Mouse (Mus musculus) C2C12 (cell line): ENCODE measurements around the gene Rxrg.

Experiments used
- CTCF ChIP-seq: IDR thresholded peaks from one replicate; pipeline ENCODE4 v1.5.1; 2011; ENCODE audit not compliant: control insufficient read depth, insufficient read depth, insufficient read length
- MAX ChIP-seq: IDR thresholded peaks from one replicate; pipeline ENCODE4 v1.6.1; 2011; ENCODE audit warnings: mild to moderate bottlenecking, control low read depth
- USF1 ChIP-seq: IDR thresholded peaks from one replicate; pipeline ENCODE4 v1.6.1; 2011; ENCODE audit warnings: low read depth, mild to moderate bottlenecking, control low read depth, moderate library complexity

DNA sequence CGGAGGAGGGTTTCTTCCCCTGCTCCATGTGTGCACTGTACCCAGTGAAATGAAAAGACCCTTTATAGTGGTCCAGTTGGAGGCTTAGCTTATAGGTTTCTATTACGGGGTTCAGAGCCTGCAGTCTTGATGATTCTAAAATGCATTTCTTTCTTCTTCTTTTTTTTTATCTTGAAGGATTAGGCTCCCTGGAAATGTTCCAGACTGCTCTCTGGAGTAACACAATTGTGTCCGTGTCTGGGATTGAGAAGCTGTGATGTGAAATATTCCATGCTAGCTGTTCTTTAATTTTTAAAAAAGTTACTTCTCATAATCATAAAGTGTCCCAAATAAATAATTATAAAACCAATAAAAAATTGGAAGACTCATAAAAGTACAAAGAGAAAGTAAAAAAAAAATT lies 26.9 kb downstream of the Rxrg start:
- no peak for TF ChIP-seq MAX
- no peak for TF ChIP-seq CTCF
- TF ChIP-seq USF1, result no peak
